Mouse (Mus musculus) ovary, postnatal 14 days (tissue): ENCODE measurements around the gene Styxl1.

ENCODE experiments used
- DNase-seq: peaks from one replicate; pipeline ENCODE4 v3.0.0; 2022; ENCODE audit warnings: low spot score

Gene Styxl1

DNA sequence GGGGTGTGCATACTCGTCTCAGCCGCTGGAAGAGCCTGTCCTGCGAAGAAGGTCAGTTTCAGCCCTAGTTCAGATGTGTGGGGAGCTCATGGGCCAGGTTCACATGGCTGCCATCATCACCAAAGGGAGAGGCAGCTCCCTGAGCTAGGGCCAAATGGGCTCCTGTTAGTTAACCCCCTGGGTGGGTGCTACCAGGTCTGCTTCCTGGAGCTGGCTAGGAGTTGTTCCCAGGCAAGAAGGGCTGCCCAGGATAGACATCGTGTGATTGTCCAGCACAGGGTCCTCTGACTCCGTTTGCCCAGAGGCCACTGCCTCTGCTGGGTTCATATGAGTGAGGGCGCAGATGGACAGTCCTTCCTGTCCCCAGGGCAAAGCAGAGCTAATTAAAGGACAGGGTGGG, 52.2 kb downstream of the Styxl1 start:
- DNase-seq, result no peak

DNA sequence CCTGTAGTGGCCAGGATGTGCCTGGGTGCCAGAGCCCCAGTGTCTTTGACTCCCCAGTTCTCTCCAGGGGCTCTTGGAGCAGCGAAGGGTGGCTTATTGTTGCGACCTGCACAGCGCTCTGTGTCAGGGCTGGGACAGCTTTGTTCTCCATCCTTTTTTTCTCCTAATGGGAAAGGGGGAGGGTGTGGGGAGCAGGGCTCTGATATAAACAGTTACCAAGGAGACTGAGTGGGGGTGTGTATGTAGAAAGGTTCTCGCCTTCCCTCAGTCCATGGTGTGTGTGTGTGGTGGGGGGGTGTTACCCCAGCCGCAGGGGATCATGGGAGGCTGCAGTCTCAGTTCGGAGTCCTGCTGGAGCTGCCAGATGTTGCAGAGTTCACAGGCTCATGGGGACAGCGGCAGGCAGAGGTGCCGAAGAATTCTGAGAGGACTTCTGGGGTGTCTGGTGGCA, 52.8 kb downstream of the Styxl1 start:
- no peak for DNase-seq

DNA sequence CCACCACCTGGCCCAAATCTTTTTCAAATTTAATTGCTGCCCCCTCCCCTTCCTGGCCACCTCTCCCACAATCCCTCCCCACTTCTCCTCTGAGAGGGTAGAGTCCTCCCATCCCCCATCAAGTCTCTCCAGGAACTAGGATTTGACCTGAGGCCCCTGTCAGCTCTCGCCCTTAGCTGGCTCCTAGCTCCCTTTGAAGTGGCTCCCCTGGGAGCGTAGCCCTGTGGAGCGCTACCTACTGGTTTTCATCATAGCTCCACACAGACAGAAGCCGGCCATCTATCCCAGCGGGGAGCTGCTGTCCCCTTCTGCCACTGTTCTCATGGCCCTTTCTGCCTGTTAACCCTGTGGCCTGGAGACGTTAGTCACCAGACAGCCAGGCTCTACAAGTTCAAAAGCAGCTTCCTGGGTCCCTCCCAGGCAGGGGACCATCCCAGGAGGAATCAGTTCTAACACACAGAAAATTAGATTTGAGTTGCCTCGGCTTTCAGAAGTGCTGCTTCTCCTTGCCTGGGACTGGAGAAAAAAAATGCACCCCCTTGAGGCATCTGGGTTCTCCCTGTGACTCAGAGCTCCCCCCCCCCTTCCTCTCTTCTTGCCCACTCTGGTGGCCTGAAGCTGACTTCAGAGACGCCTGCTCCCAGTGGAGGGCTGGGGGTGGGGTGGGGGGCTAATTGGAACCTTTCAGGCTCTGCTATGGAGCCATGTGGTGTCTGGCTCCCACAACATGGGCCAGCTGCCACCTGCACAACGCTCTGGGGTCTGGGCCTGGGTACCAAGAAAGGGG, 53.5 kb downstream of the Styxl1 start:
- DNase-seq, result no peak

DNA sequence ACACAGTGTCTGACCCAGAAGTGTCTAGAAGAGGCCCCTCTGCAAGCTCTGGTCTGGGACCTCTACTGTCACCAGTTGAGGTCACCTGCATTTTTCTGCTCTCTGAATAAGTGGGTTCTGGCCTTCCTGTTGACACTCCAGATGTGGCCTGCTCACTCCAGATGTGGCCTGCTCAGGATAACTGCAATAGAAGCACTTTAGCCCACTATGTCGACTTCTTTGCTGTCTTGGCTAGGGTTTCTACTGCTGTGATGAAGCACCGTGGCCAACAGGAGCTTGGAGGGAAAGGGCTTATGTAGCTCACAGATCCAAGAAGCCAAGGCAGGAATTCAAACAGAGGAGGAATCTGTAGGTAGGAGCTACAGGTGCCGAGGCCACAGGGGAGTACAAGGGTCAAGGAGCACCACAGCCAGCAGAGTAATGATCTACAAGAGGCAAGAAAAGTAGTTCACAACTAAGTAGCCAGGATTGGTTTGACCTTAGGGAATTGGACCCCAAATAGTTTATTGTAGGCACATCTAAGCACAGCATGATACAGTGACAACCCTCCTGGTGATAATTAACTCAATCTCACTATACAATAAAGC, 54.9 kb downstream of the Styxl1 start:
- no peak for DNase-seq

DNA sequence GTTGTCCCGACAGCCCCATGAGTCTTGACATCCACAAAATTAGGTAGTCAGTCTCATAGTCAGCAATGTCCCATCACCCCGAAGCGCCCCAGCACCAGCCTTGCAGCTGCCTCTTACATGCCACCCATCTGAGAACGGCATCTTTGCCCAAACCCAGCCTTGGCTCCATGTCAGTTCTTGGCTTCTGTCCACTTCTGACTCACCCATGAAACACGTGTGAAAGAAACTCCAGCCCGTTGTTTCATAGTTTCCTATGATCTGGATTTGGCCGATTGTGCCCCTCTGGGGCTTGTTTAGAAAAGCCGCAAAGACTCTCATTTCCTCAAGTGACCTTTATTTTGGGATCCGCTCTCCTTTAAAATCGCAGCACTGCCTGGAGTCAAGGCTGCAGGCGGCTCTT, 56.1 kb downstream of the Styxl1 start:
- peak; percentile 60 for DNase-seq

DNA sequence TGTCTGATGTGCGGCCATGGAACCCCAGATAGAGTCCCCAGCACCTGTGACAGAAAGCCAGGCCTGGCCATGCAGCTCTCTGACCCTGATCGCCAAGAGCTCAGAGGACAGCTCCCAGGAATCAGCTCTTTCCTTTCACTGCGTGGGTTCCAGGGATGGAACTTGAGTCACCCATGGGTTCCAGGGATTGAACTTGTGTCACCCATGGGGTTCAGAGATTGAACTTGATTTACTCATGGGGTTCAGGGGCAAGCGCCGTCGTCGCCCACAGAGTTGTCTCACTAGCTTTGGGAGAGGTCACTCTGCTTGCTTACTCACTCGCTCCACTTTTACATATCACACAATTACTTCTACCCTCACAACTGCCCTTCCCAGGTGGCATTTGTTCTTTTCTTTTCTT, 57.1 kb downstream of the Styxl1 start:
- DNase-seq, result no peak

DNA sequence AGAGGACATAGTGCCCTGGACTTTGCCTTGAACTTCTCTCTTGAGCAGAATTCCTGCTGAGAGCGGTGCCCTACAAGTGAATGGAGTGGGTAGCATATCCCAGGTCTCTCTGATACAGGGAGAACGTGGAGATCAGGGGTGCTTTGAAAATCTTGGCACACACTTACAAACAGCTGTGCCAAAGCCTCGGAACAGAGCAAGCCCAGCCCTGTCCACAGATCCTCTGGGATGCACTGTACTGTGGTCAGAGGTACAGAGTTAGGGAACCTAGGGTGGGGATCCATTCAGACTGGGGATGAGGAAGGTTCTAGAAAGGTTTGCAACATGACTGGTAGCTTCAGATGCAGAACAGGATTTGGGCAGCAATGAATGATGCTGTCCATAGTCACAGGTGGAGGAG, 58.1 kb downstream of the Styxl1 start:
- DNase-seq, result no peak

DNA sequence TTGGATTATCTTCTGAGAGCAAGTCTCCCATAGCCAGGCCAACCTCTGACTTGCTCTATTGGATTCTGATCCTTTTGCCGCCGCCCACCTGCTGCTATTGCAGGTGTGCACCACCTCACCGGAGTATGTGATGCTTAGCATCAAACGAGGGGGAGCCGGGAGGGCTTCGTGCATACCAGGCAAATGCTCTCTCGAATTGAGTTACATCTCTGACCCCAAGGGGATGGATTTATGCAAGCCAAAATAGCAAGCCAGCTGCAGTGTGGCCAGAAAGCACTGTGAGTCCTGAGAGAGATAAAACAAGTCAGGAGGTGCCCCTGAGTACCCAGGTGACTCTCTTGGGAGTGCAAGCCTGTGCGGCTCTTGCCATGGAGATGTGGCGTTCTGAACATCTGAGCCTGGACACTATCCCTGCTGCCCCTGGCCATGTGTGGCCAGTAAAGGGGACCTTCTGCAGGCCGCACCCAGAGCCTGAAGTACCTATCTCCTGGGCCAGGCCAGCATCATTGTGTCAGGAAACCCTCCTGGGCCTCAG, 58.5 kb downstream of the Styxl1 start:
- no peak for DNase-seq

DNA sequence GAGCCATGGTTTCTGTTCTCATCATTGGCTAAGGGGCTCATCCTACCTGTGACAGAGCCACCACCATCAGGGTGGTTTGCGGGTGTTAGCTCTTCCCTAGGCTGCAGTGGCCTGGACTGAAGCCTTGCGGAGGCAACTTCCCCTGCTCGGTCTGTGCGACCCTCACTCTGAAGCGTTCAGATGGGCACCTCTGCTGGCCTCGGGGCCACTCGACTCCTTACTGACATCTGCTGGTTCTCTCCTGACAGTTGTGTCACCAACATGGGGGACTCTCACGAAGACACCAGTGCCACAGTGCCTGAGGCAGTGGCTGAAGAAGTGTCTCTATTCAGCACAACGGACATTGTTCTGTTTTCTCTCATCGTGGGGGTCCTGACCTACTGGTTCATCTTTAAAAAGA, 62.6 kb downstream of the Styxl1 start:
- DNase-seq, result no peak

DNA sequence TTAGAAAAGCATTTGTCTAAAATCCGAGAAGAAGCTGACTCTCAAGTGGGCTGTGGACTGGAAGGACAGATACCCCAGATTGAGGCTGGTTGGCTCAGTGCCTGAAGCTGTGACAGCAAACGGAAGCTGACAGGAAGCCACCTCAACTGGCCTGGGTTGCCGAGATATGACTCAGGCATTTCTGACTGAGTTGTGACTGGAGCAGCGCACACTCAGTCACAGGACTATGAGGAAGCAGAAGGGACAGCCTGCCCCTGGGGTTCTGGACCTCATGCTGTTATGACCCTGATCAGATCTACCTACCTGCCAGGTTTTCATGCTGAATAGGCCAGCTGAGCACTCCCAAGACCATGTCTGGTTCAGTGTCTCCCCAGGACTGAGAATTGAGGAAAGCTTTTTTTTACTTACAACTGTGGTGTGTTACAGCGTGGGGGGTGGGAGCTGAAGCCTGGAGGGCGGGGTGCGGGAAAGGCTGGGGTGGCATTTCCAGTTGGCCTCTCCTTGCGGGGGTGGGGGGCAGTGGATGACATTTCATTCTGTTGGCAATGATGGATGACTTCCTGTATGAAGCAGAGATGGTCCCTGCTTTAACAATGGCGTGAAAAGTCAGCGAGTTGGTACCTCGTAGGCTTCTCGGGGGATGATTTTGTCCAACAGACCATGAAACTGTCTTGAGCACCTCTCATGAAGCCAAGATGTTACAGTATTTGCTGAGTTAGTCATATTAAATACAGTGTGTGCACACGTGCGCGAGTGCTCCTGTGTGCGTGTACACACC, 64.6 kb downstream of the Styxl1 start:
- no peak for DNase-seq

DNA sequence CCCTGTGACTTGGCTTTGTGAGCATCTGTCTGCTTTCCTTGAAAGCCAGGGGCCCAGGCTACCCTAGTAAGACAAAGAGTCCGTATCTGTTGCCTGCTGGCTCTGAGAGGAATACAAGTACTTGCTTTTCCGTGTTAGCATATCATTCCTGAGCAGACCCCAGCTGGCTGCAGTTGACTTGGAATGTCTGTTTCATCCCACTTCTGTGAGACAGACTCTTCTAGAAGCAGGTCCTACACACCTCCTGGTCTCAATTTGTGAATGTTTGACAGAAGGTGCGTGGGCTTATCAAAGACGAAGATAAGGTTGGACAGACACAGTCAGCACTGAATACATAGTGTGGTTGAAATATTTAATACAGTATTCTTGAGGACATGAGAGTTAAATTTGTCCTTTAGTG, 65.4 kb downstream of the Styxl1 start:
- DNase-seq, result no peak

DNA sequence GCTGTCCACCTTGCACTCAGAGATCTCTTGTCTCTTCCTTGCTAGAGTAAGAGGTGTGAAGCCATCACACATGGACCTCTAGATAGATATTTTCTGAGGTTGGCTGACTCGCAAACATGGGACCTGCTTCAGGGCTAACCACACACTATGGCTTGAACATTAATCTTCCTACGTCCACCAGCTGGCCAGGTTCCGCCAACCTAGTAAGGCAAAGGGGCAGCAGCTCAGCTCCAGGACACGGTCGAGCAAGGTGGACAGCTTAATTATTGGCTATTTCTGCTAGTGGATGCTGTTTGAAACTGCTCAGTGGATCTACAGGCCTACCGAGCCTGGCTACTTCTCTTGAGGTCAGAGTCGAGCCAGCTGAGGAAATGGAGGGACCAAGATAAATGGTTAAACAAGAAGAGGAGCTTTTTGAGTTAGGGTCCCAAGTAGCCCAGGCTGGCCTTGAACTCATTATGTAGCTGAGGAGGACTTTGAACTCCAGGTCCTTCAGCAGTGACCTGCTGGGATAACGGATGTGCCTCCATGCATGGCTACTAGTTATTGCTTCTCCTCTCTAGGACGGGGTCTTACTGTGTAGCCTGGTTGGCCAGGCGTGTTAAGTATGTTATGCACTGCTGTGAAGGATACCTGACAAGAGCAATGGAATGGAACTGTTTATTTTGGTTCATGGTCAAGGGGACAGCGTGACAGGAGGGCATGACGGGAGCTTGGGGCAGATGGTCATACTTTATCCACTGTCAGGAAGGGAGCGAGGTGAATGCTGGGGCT, 66.4 kb downstream of the Styxl1 start:
- no peak for DNase-seq

DNA sequence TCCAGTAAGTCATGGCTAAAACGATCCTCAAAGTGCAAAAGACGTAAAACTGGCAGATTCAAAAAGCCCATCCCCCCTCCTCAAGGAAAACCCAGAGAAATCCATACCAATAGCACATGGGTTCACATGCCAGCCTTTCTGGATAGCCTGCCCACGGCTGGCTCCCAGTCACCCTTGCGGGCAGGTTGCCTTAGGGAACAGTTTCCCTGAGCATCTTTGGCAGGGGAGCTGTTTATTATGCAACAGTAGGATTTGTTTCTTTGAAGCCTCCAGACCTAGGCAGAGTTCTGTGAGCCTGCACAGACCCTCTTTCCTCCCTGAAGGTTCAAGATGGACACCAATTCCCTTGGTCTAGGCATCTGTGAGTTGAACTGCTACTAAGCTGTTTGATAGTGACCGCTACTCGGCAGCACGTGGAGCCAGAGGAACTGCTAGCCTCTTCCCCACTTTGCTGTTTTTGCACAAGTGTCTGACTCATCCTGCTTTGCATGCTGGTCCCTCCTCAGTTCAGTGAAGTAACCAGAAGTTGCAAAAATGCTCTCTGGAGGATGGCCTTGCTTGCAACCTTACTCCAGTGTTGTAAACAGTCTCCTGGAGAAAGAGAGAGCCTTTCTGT, 67.5 kb downstream of the Styxl1 start:
- DNase-seq, result no peak

DNA sequence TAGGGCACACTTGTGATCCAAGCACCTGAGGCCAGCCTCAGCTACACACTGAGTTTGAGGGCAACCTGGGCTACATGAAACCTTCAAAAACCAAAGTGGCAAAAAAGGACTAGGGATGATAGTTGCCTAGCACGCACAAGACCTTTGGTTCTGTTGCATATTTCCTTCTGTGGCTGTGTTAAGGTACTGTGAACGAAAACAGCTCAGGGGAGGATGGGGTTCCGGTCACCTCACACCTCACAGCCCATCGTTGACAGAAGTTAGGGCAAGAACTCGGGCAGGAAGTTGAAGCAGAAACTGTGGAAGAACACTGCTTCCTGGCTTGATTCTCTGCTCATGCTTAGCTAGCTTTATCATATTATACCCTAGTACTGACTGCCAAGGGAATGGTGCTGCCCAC, 68.5 kb downstream of the Styxl1 start:
- DNase-seq, result no peak

DNA sequence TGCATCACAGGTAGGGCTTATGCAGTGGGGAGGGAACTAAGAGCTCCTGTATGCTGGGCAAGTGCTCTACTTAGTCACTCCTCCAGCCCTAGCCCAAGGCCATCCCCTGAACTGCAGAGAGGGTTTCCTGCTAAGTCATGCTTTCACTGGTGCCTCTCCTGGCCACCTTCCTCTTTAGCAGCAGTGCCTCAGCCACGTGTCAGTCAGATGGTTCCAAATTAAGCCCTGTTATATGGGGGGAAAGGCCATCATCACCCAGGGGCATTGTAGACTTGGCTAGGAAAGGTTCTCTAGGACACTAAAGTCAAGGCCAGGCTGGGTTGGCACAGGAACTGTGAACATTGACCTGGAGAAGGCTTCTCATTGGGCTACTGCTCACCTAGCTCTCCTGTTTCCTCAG, 70.3 kb downstream of the Styxl1 start:
- DNase-seq, result no peak

DNA sequence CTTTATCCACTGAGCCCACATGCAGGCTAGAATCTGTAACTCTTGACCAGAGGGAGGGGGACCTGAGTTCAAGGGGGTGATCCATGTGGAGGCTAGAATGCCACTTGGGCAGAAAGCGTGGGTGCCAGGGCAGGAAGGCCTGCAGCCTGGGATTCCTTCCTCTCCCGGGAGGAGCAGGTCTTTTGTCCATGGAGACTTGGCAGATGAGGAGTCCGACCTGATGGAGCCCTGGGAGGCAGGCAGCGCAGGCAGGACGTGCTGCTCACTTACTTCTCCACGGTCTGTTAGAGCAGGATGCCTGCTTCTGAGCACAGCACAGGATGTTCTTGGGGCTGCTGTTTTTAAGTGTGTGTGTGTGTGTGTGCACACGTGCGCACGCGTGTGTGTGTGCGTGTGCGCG, 71.1 kb downstream of the Styxl1 start:
- DNase-seq, result no peak

DNA sequence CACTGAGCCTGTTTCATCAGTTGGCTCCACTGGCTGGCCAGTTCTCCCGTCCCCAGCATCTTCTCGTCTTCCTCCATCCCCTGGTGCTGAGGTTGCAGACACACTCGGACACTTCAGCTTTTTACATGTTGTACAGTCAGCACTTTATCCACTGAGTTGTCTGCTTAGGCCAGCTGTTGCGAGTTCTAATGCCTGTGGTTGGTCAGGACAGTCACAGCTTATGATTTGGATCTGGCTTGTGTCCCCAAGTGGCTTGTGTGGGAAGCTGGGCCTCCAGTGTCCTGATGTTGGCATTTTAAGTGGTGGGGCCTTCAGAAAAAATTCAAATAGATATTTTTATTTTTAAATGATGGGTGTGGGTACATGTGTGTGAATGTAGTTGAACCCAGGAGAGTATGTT, 72.8 kb downstream of the Styxl1 start:
- DNase-seq, result no peak

DNA sequence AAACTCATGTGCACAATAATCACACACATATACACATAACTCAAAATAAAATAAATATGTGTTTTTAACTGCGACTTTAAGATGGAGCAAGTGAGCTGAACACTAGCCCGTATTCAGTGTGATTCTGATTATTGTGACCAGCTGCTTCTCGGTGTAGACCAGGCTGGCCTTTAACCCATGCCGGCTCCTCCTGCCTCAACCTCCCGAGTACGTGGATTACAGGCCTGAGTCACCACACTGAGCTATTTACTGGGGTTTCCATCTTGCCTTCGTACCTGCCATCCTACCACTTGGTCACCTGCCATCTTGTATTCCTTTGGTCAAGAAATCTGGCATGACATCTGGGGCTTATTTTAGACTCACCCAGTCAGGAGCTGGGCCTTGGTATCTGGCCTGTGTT, 74.8 kb downstream of the Styxl1 start:
- no peak for DNase-seq

DNA sequence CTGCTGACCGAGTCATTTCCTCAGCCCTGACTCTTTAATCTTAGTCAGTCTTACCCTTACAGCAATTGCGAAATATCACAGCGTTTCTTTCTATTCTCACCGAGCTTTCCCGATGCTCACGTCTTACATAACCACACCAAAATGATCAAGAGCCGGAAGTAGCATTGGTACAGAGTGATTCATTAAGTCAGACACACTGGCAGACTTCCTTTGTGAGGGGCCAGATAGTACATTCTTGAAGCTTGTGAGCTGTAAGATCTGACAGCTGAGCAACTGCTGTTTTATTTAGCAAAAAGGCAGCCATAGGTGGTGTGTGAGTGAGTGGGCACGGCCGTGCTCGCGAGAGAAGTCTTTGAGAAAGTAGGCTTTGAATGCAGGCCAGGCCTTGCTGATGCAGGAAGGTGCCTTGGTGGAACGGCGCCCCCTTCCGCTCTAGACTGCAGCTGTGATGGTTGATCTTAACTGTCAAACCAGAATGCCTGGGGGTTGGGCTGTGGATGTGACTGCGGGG, 75.4 kb downstream of the Styxl1 start:
- no peak for DNase-seq

DNA sequence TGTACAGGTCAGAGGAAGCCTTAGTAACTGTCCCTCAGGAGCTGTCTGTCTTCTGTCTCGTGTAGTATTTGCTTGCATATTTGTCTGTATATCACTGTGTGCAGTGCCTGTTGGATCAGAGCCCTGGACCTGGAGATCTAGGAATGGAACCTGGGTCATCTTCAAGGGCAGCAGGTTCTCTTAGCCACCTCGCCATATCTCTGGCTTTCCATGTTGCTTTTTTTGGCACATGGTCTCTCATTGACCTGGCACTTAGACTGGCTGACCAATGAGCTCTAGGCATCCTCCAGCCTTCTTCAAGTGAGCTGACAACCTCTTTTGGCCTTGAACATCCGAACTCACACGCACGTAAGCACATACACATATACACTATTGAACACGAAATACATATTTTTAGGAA, 76.0 kb downstream of the Styxl1 start:
- no peak for DNase-seq

DNA sequence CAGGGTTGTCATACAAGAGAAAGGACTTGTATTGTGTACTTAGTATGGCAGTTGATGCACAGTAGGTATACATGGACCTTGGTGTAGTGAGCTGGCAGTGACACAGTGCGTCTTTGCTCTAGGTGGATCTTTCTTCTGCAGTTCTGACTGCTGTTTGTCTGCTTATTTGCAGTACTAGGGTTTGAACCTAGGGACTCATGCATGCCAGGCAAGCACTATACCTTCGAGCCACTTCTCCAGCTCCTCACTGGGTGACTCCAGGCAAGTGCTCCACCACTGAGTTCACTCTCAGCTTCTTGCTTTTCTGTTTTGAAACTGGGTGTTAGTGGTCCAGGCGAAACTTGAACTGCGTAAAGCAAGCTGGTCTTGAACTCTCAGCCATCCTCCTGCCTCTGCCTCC, 76.6 kb downstream of the Styxl1 start:
- DNase-seq, result no peak

DNA sequence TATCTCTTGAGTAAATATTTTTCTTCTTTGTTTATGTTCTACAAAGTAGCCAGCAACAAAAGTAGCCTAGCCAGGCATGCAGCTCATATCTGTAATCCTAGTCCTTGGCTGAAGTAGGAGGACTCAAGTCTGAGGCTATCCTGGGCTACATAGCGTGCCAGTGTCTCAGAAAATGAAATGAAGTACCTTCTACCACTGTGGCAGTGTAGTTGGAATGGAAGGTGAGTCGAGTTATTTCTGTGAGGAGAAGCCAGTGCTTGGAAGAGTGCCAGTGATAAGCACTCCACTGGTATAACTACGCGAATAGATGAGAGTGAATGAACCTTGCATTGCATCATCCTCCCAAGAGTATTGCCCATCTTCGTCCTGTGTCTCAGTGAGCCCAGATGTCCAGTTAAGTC, 80.5 kb downstream of the Styxl1 start:
- no peak for DNase-seq
